In genomic region chr1:144306284-144306683, GRCm38 (mm10) we compare ENCODE assay signal across 16 mouse cellular contexts. TPM values are rescaled to one million over a fixed set of nuclear protein-coding genes. Genes with fewer than 3 reads are reported as not detected.
DNase-seq lines count a peak whose midpoint lies in the region; ATAC-seq and TF ChIP-seq lines count a peak whose summit lies in the region.
"Had no signal": no experiment of that assay in that cellular context is flagged by ENCODE, and none has a peak within 500 bp of the region (broad histone marks: within the 10 kb centered on the region; RNA-seq: fewer than 3 reads in every experiment).

No protein-coding gene starts in this region.

- TF ChIP-seq POLR2A in limb, embryonic 14.5 days (IDR thresholded peaks at IDR 0.05; ENCODE audit: borderline replicate concordance, extremely low read depth, insufficient read depth, insufficient read length) = no peak

- 31% methylated on average over 2 of the region's 2 CpGs for WGBS in limb, embryonic 14.5 days

- no peaks in the 10 kb centered on the region for H3K4me1 ChIP-seq in limb, embryonic 14.5 days (ENCODE audit: control insufficient read depth, insufficient read depth, low read length)

- no peak overlapping the region for H3K4me3 ChIP-seq in limb, embryonic 14.5 days (replicated peaks; ENCODE audit: low read length)
- H3K4me3 ChIP-seq: erythroblast, embryonic 14.5 days; heart, adult 2 months; midbrain, embryonic 12.5 days had no signal

- no peak for ATAC-seq in CD4-positive, CD25-positive, alpha-beta regulatory T cell, adult 4 months
- ATAC-seq in limb, embryonic 14.5 days (ENCODE audit: low FRiP score, low read depth) = peak; percentile 85

- H3K27ac ChIP-seq in limb, embryonic 14.5 days (replicated peaks; ENCODE audit: low read depth, low read length) = no peak overlapping the region
- H3K27ac ChIP-seq: heart, adult 2 months; midbrain, embryonic 12.5 days had no signal

- no peak overlapping the region for H3K9ac ChIP-seq in limb, embryonic 14.5 days (ENCODE audit: low read depth, low read length, severe bottlenecking)
- H3K9ac ChIP-seq: midbrain, embryonic 12.5 days had no signal

- no peaks in the 10 kb centered on the region for H3K27me3 ChIP-seq in limb, embryonic 14.5 days (ENCODE audit: control insufficient read depth, insufficient read depth, low read length)
- H3K27me3 ChIP-seq: midbrain, embryonic 12.5 days had no signal

- H3K9me3 ChIP-seq in limb, embryonic 14.5 days (ENCODE audit: control insufficient read depth, low read length) = no peaks in the 10 kb centered on the region
- H3K9me3 ChIP-seq: midbrain, embryonic 12.5 days had no signal

- no peaks in the 10 kb centered on the region for H3K36me3 ChIP-seq in limb, embryonic 14.5 days (ENCODE audit: control insufficient read depth, insufficient read depth, low read length)
- H3K36me3 ChIP-seq: midbrain, embryonic 12.5 days had no signal

- no peak overlapping the region for H3K4me2 ChIP-seq in limb, embryonic 14.5 days (replicated peaks; ENCODE audit: low read depth, low read length, severe bottlenecking)
- H3K4me2 ChIP-seq: midbrain, embryonic 12.5 days had no signal

- DNase-seq in CD4-positive, CD25-positive, alpha-beta regulatory T cell, adult 2 months (ENCODE audit: low read depth, low spot score) = peak; percentile 41
- DNase-seq in heart, postnatal 4 days = peak; percentile 22
- DNase-seq in heart, adult 11 months = no peak
- DNase-seq in Muller cell, postnatal 12 days (ENCODE audit: inconsistent ontology term) = peak; percentile 88
- peak; percentile 59 for DNase-seq in limb, embryonic 14.5 days (ENCODE audit: low spot score)
- DNase-seq in thymus, adult 18-20 months = no peak
- no peak for DNase-seq in frontal cortex, postnatal 25 days (ENCODE audit: low spot score in 2 of 2)
- DNase-seq: cerebellum, postnatal 14 days; kidney, adult 2 months; right cerebral cortex, postnatal 25 days had no signal

RNA-seq across cellular contexts. Expression of gene Rgs1, which starts 57.2 kb away (rescaled TPM):
- 100 to 1,000 TPM; 590 to 617 TPM for polyA plus RNA-seq in CD4-positive, CD25-positive, alpha-beta regulatory T cell, adult 4 months (2017; shearing (Covaris generic))
- total RNA-seq in heart, postnatal 4 days (2021) = under 1 TPM in 1 of 2 experiments, not detected in 1; 0.48 TPM
- 0.34 and 0.40 TPM in 2 replicates for polyA plus RNA-seq in limb, embryonic 14.5 days (2012; rRNA removed)
- 0.51 and 1.2 TPM in 2 replicates for polyA plus RNA-seq in limb, embryonic 14.5 days (2014; fragmentation: Nextera tagmentation; extraction: Ambion mirVana)
- total RNA-seq: heart, adult 2 months had no signal
- polyA plus RNA-seq: heart, adult 2 months; liver, adult 2 months; midbrain, embryonic 12.5 days; neural tube, embryonic 14.5 days had no signal

Comparison
In these comparisons a context has a peak if more than half of its experiments do, and no peak if none do; other contexts are left out.
1. DNase-seq: peak in CD4-positive, CD25-positive, alpha-beta regulatory T cell, adult 2 months (single experiment), heart, postnatal 4 days (single experiment), Muller cell, postnatal 12 days (single experiment) and limb, embryonic 14.5 days (single experiment); none in heart, adult 11 months (single experiment), thymus, adult 18-20 months (0 of 2) and frontal cortex, postnatal 25 days (0 of 2).
2. RNA of gene Rgs1, which starts 57.2 kb away (polyA plus RNA-seq): 590 to 617 TPM in CD4-positive, CD25-positive, alpha-beta regulatory T cell, adult 4 months; 0.34 to 1.2 TPM in limb, embryonic 14.5 days; every median in the first group is over 100 times any median in the second.